Mouse (Mus musculus): ENCODE measurements at regions not wholly inside any gene's neighbourhood (a gene's known extent, or its start where the extent isn't known, plus 50 kb on each side); places are given as distances from the start of the nearest gene placed in this dataset.

DNA sequence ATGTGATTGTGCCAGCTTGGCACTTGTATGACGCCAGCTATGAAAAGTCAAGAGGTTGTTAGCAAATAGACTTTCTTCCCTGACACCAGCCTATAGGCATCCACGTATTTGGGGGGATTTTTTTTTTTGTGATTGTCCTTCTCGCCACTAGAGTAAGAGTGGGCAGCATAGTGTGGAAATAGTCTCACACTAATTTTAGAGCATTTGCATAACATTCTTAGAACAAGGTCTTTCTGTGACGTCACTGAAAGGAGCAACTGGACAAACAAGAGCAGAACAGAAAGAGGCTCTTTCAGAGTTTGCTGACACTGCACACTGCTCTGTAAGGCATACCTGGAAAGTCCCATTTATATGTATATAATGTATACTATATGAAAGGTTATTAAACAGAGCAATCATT is 86.0 kb upstream of the Ado start:
- no peak overlapping the region for H3K9ac ChIP-seq (ENCODE audit: low read length)
- H3K4me3 ChIP-seq (ENCODE audit: low read depth, low read length), result no peak overlapping the region
- no peak for ATAC-seq (ENCODE audit: insufficient read depth, low FRiP score, low TSS enrichment)
- H3K4me1 ChIP-seq (ENCODE audit: control insufficient read depth, insufficient read depth, low read length), result no peaks in the 10 kb centered on the region
- H3K9me3 ChIP-seq (ENCODE audit: control insufficient read depth, low read length), result no peaks in the 10 kb centered on the region
- no peaks in the 10 kb centered on the region for H3K36me3 ChIP-seq (ENCODE audit: control insufficient read depth, insufficient read depth, low read length)
- DNase-seq (ENCODE audit: low spot score), result no peak
- no peak overlapping the region for H3K4me2 ChIP-seq (ENCODE audit: low read depth)
- 87% methylated on average over 4 of the region's 4 CpGs for WGBS
- no peak overlapping the region for H3K27ac ChIP-seq (ENCODE audit: low read depth, low read length)
- H3K27me3 ChIP-seq (ENCODE audit: control insufficient read depth, insufficient read depth, low read length), result no peaks in the 10 kb centered on the region

DNA sequence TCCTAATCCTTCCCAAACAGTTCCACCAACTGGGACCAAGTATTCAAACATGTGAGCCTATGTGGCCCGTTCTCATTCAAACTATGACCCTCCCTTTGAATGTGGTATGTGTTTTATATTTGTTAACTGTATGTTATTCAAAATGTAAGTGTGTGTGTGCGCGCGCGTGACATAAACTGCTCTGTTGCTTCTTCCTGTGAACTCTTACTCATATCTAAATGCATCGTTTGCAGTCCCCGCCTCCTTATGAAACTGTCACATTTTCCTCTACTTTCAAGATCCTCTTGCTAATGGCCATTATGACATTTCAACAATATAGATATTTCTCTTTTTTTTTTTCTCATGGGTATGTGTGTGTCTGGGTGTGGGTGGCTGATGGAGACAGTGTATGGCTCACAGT is 84.3 kb upstream of the Ado start:
- no peaks in the 10 kb centered on the region for H3K4me1 ChIP-seq (ENCODE audit: control insufficient read depth, insufficient read depth, low read length)
- DNase-seq (ENCODE audit: low spot score), result no peak
- ATAC-seq (ENCODE audit: insufficient read depth, low FRiP score, low TSS enrichment), result no peak
- H3K4me2 ChIP-seq (ENCODE audit: low read depth), result no peak overlapping the region
- WGBS, result 94% methylated on average over 7 of the region's 7 CpGs
- H3K9me3 ChIP-seq (ENCODE audit: control insufficient read depth, low read length), result no peaks in the 10 kb centered on the region
- H3K27me3 ChIP-seq (ENCODE audit: control insufficient read depth, insufficient read depth, low read length), result no peaks in the 10 kb centered on the region
- no peak overlapping the region for H3K4me3 ChIP-seq (ENCODE audit: low read depth, low read length)
- H3K9ac ChIP-seq (ENCODE audit: low read length), result no peak overlapping the region
- H3K27ac ChIP-seq (ENCODE audit: low read depth, low read length), result no peak overlapping the region
- H3K36me3 ChIP-seq (ENCODE audit: control insufficient read depth, insufficient read depth, low read length), result no peaks in the 10 kb centered on the region

DNA sequence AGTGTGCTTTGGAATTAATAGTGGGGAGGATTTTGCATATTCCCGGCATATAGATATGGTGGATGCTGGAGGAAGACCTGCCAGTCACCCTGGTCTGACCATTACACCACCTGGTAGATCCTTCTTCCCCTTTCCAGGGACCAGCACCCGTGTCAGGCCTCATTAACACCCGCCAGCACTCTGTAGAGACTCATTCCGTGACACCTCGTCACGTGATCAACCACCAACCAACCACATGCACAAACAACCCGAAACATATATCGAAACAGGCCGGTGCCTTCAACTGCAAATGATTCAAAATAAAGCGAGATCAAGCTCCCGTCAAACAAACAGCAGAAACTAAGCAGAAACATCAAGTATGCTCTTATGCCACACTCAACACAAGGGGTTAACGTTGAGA is 74.6 kb upstream of the Ado start:
- Histone ChIP-seq H3K4me3 (ENCODE audit: low read depth, low read length) (no peak overlapping the region), H3K36me3 (ENCODE audit: control insufficient read depth, insufficient read depth, low read length) (no peaks in the 10 kb centered on the region), H3K4me2 (ENCODE audit: low read depth) (no peak overlapping the region), H3K9me3 (ENCODE audit: control insufficient read depth, low read length) (no peaks in the 10 kb centered on the region), H3K4me1 (ENCODE audit: control insufficient read depth, insufficient read depth, low read length) (no peaks in the 10 kb centered on the region), H3K27me3 (ENCODE audit: control insufficient read depth, insufficient read depth, low read length) (no peaks in the 10 kb centered on the region), H3K9ac (ENCODE audit: low read length) (no peak overlapping the region), H3K27ac (ENCODE audit: low read depth, low read length) (no peak overlapping the region)
- ATAC-seq (ENCODE audit: insufficient read depth, low FRiP score, low TSS enrichment) (no peak), DNase-seq (ENCODE audit: low spot score) (no peak)
- WGBS, result 87% methylated on average over 12 of the region's 12 CpGs

DNA sequence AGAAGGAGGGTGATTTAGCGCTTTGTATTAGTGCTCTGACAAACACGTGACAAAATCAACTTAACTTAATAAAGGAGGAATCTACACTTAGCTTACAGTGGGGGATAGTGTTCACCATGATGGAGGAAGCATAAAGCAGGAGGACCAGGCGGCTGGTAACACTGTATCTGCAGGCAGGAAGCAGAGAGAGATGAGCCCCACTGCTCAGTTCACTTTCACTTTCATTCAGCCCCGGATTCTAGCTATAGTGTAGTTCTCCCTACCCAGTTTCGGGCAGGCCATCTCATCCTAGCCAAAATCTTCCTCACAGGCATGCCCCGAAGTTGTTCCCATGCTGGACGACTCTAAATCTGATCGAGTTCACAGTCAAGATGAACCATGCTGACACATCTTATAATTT is 71.3 kb upstream of the Ado start:
- H3K4me3 ChIP-seq (ENCODE audit: low read depth, low read length), result no peak overlapping the region
- no peak overlapping the region for H3K4me2 ChIP-seq (ENCODE audit: low read depth)
- ATAC-seq (ENCODE audit: insufficient read depth, low FRiP score, low TSS enrichment) (no peak), DNase-seq (ENCODE audit: low spot score) (no peak)
- H3K27me3 ChIP-seq (ENCODE audit: control insufficient read depth, insufficient read depth, low read length), result no peaks in the 10 kb centered on the region
- no peaks in the 10 kb centered on the region for H3K4me1 ChIP-seq (ENCODE audit: control insufficient read depth, insufficient read depth, low read length)
- no peak overlapping the region for H3K9ac ChIP-seq (ENCODE audit: low read length)
- no peaks in the 10 kb centered on the region for H3K36me3 ChIP-seq (ENCODE audit: control insufficient read depth, insufficient read depth, low read length)
- 86% methylated on average over 8 of the region's 8 CpGs for WGBS
- H3K27ac ChIP-seq (ENCODE audit: low read depth, low read length), result no peak overlapping the region
- H3K9me3 ChIP-seq (ENCODE audit: control insufficient read depth, low read length), result no peaks in the 10 kb centered on the region

DNA sequence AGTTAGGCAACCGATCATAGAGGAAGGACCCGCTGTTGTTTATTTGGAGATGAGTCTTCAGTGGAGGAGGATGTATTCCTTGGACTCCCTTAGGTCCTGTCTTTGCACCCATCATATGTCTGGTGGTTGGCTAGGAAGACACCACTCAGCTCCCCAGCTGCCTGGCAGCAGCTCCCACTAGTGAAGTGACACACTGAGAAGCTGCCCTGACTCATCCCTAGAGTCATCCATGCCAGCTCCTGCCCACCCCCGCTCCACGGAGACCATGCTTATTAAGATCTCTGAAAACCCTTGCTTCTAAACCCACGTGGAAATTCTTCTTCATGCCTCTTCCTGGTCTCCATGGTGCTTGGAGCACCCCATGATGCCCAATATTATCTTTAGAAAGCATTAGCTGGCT is 69.4 kb upstream of the Ado start:
- H3K27me3 ChIP-seq (ENCODE audit: control insufficient read depth, insufficient read depth, low read length), result no peaks in the 10 kb centered on the region
- H3K4me1 ChIP-seq (ENCODE audit: control insufficient read depth, insufficient read depth, low read length), result no peaks in the 10 kb centered on the region
- H3K4me2 ChIP-seq (ENCODE audit: low read depth), result no peak overlapping the region
- DNase-seq (ENCODE audit: low spot score) (no peak), ATAC-seq (ENCODE audit: insufficient read depth, low FRiP score, low TSS enrichment) (no peak)
- H3K27ac ChIP-seq (ENCODE audit: low read depth, low read length), result no peak overlapping the region
- H3K9me3 ChIP-seq (ENCODE audit: control insufficient read depth, low read length), result no peaks in the 10 kb centered on the region
- WGBS, result 80% methylated on average over 5 of the region's 5 CpGs
- no peak overlapping the region for H3K9ac ChIP-seq (ENCODE audit: low read length)
- no peak overlapping the region for H3K4me3 ChIP-seq (ENCODE audit: low read depth, low read length)
- no peaks in the 10 kb centered on the region for H3K36me3 ChIP-seq (ENCODE audit: control insufficient read depth, insufficient read depth, low read length)

DNA sequence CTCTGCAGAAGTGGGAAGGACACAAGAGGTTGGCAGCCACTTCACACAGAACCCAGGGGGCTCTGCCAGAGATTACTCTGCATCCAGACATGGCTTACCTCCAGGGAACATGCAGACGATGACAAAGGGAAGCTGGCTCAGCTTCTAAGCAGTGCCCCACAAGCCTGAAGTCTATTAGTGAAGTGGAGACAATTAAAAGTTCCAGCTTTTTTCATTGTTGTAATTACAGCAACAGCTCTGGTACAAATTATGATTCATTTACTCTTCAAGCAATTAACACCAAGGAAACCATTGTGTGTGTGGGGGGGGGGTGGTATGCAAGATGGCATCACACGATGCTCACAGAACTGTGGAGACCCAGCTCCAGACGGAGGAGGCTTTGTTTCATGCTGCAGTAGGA is 66.3 kb upstream of the Ado start:
- no peak overlapping the region for H3K9ac ChIP-seq (ENCODE audit: low read length)
- no peaks in the 10 kb centered on the region for H3K9me3 ChIP-seq (ENCODE audit: control insufficient read depth, low read length)
- no peak overlapping the region for H3K4me2 ChIP-seq (ENCODE audit: low read depth)
- ATAC-seq (ENCODE audit: insufficient read depth, low FRiP score, low TSS enrichment), result no peak
- WGBS, result 88% methylated on average over 3 of the region's 3 CpGs
- H3K27ac ChIP-seq (ENCODE audit: low read depth, low read length), result no peak overlapping the region
- no peaks in the 10 kb centered on the region for H3K36me3 ChIP-seq (ENCODE audit: control insufficient read depth, insufficient read depth, low read length)
- H3K4me3 ChIP-seq (ENCODE audit: low read depth, low read length), result no peak overlapping the region
- no peaks in the 10 kb centered on the region for H3K27me3 ChIP-seq (ENCODE audit: control insufficient read depth, insufficient read depth, low read length)
- DNase-seq (ENCODE audit: low spot score), result no peak
- no peaks in the 10 kb centered on the region for H3K4me1 ChIP-seq (ENCODE audit: control insufficient read depth, insufficient read depth, low read length)

DNA sequence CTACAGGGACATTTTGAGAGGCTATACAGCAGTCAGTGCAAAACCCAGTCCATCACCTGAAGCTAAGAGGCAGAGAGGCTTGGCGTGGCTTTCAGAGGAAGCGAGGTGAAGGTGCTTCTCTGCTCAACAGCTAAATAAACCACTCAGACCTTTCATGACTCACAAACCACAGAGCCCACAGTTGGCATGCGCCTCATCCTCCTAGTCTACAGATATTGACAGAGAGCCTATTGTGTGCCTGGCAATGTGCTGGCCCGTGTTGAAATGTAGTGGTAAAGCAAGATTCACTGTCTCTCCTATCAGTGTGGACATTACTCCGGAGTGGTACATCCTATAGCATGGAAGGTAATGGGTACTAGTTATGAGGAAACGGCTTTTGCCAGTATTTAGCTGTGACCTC is 61.9 kb upstream of the Ado start:
- no peaks in the 10 kb centered on the region for H3K36me3 ChIP-seq (ENCODE audit: control insufficient read depth, insufficient read depth, low read length)
- ATAC-seq (ENCODE audit: insufficient read depth, low FRiP score, low TSS enrichment) (no peak), DNase-seq (ENCODE audit: low spot score) (no peak)
- H3K4me2 ChIP-seq (ENCODE audit: low read depth), result no peak overlapping the region
- H3K9me3 ChIP-seq (ENCODE audit: control insufficient read depth, low read length), result no peaks in the 10 kb centered on the region
- H3K4me1 ChIP-seq (ENCODE audit: control insufficient read depth, insufficient read depth, low read length), result no peaks in the 10 kb centered on the region
- H3K27ac ChIP-seq (ENCODE audit: low read depth, low read length), result no peak overlapping the region
- H3K27me3 ChIP-seq (ENCODE audit: control insufficient read depth, insufficient read depth, low read length), result no peaks in the 10 kb centered on the region
- WGBS, result 87% methylated on average over 6 of the region's 6 CpGs
- no peak overlapping the region for H3K4me3 ChIP-seq (ENCODE audit: low read depth, low read length)
- H3K9ac ChIP-seq (ENCODE audit: low read length), result no peak overlapping the region

DNA sequence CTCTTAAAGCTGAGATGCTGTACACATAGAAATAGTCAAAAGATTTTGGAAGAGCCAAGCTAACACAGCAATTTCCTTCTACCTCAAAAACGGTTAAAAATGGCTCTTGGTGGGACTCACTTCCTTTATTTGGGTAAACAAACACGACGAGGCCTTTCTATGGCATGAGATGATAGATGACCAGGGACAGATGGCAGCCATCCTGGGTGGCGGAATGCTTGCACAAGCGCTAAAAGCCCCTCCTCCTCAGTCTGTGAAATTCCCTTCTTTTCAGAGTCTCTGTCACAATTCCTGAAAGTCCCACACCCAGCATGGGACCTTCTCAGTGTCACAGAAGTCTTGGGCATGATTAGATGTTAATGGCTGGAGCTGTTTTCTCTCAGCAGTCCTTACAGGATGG is 59.3 kb upstream of the Ado start:
- Histone ChIP-seq H3K36me3 (ENCODE audit: control insufficient read depth, insufficient read depth, low read length) (no peaks in the 10 kb centered on the region), H3K4me1 (ENCODE audit: control insufficient read depth, insufficient read depth, low read length) (no peaks in the 10 kb centered on the region), H3K27me3 (ENCODE audit: control insufficient read depth, insufficient read depth, low read length) (no peaks in the 10 kb centered on the region), H3K9me3 (ENCODE audit: control insufficient read depth, low read length) (no peaks in the 10 kb centered on the region), H3K4me2 (ENCODE audit: low read depth) (no peak overlapping the region), H3K4me3 (ENCODE audit: low read depth, low read length) (no peak overlapping the region), H3K9ac (ENCODE audit: low read length) (no peak overlapping the region), H3K27ac (ENCODE audit: low read depth, low read length) (no peak overlapping the region)
- ATAC-seq (ENCODE audit: insufficient read depth, low FRiP score, low TSS enrichment) (no peak), DNase-seq (ENCODE audit: low spot score) (no peak)
- WGBS, result 29% methylated on average over 5 of the region's 5 CpGs

DNA sequence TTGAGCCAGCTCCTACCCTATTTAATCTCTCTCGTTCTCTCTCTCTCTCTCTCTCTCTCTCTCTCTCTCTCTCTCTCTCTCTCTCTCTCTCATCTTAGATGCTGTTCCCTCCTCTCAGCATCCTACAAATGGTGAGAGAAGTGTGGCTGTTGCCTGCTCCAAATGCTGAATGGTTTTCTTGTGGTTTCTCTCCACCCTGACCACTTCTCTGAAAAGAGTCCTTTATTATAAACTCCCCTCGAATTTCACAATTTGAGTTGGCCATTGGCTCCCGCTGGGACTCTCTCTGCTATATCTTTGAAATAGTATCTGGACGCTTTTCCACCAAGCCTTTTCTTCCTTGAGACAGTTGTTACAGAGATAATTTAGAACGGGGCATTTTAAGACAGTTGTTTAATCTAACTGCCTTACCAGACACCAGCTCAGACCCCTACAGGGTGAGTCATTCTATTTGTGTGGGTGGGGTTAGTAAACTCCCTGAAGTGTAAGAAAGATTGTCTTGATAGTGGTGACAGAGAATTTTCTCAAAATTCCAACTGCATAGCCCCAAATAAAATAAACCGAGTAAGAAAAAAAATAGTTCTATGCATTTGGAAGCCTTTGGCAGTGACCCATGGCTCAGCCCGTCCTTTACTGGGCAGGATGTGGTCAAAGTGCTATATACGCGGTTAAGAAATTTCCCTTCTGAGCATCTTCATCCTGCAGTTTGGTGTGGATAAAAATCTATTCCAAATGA is 58.7 kb upstream of the Ado start:
- Histone ChIP-seq H3K27me3 (ENCODE audit: control insufficient read depth, insufficient read depth, low read length) (no peaks in the 10 kb centered on the region), H3K4me1 (ENCODE audit: control insufficient read depth, insufficient read depth, low read length) (no peaks in the 10 kb centered on the region), H3K36me3 (ENCODE audit: control insufficient read depth, insufficient read depth, low read length) (no peaks in the 10 kb centered on the region), H3K27ac (ENCODE audit: low read depth, low read length) (no peak overlapping the region), H3K9ac (ENCODE audit: low read length) (no peak overlapping the region), H3K4me2 (ENCODE audit: low read depth) (no peak overlapping the region), H3K9me3 (ENCODE audit: control insufficient read depth, low read length) (no peaks in the 10 kb centered on the region), H3K4me3 (ENCODE audit: low read depth, low read length) (no peak overlapping the region)
- DNase-seq (ENCODE audit: low spot score) (no peak), ATAC-seq (ENCODE audit: insufficient read depth, low FRiP score, low TSS enrichment) (no peak)
- 59% methylated on average over 9 of the region's 9 CpGs for WGBS

Data from neural tube, embryonic 11.5 days (tissue).